Mouse (Mus musculus): ENCODE results near the gene Prkd2. TPM values are rescaled to one million over a fixed set of nuclear protein-coding genes. Genes with fewer than 3 reads are reported as not detected.
A peak's percentile ranks its signal among the peaks of the same experiment; 100 is the strongest.

The Prkd2 gene
- polyA plus RNA-seq, 1 experiment from 2014 or later = 5.0 TPM

DNA sequence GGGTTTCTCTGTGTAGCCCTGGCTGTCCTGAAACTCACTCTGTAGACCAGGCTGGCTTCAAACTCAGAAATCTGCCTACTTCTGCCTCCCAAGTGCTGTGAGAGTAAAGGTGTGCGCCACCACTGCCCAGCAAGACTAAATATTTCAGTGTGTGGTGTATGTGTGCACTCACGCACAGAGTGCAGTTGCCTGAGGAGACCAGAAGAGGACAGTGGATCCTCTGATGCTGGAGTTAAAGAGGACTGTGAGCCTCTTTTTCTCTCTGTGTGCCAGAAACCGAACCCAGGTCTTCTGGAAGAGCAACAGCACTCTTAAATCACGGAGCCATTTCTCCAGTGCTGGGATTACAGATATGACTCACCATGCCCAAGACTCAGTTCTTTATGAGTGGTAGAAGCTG, 30.7 kb downstream of the Prkd2 start:
- 92% methylated on average over 4 of the region's 4 CpGs for WGBS
- ATAC-seq (ENCODE audit: low FRiP score) = no peak
- H3K36me3 ChIP-seq = peaks cover 4% of the 10 kb centered on the region; the same call in 1 of the 2 replicates
- H3K27ac ChIP-seq (replicated peaks) = no peak overlapping the region
- H3K4me2 ChIP-seq = no peak overlapping the region
- peaks cover 51% of the 10 kb centered on the region for H3K4me1 ChIP-seq
- H3K4me3 ChIP-seq (replicated peaks) = no peak overlapping the region
- H3K9me3 ChIP-seq (replicated peaks) = no peaks in the 10 kb centered on the region
- no peaks in the 10 kb centered on the region for H3K27me3 ChIP-seq (replicated peaks)
- no peak overlapping the region for H3K9ac ChIP-seq (replicated peaks)

- Histone ChIP-seq H3K27me3 (replicated peaks) (no peaks in the 10 kb centered on the region), H3K4me3 (replicated peaks) (peak overlapping the region; percentile 81), H3K4me2 (peak overlapping the region; percentile 76), H3K4me1 (peaks cover 49% of the 10 kb centered on the region), H3K27ac (replicated peaks) (peak overlapping the region; percentile 79), H3K36me3 (peaks cover 6% of the 10 kb centered on the region; the same call in 1 of the 2 replicates), H3K9ac (replicated peaks) (no peak overlapping the region; the same call in 1 of the 2 replicates), H3K9me3 (replicated peaks) (no peaks in the 10 kb centered on the region)
- 5% methylated on average over 17 of the region's 17 CpGs for WGBS
- no peak for ATAC-seq (ENCODE audit: low FRiP score)
Observed at GRCm38 (mm10) chr7:16874190-16874589, 31.5 kb downstream of the Prkd2 start.

- peak overlapping the region; percentile 81 for H3K4me3 ChIP-seq (replicated peaks)
- ATAC-seq (ENCODE audit: low FRiP score) = peak; percentile 95
- WGBS = 1% methylated on average over 33 of the region's 33 CpGs
- H3K27ac ChIP-seq (replicated peaks) = peak overlapping the region; percentile 87
- H3K36me3 ChIP-seq = peaks cover 8% of the 10 kb centered on the region; the same call in 1 of the 2 replicates
- H3K4me2 ChIP-seq = peak overlapping the region; percentile 76
- peak overlapping the region; percentile 88 for H3K9ac ChIP-seq (replicated peaks)
- no peaks in the 10 kb centered on the region for H3K9me3 ChIP-seq (replicated peaks)
- no peaks in the 10 kb centered on the region for H3K27me3 ChIP-seq (replicated peaks)
- peaks cover 44% of the 10 kb centered on the region for H3K4me1 ChIP-seq
Observed at GRCm38 (mm10) chr7:16874756-16875309, 32.1 kb downstream of the Prkd2 start.

DNA sequence AGATGAGACGGTGACA, 32.4 kb downstream of the Prkd2 start, which contains the start of gene Dact3:
Gene Dact3, plus strand, starts transcription at position 8 of the 16 bp plus-strand sequence.
- H3K9me3 ChIP-seq (replicated peaks) = no peaks in the 10 kb centered on the region
- H3K4me2 ChIP-seq = peak within 1 kb of the TSS; percentile 76
- H3K27ac ChIP-seq (replicated peaks) = peak within 1 kb of the TSS; percentile 87
- no peaks in the 10 kb centered on the region for H3K27me3 ChIP-seq (replicated peaks)
- peak within 1 kb of the TSS; percentile 81 for H3K4me3 ChIP-seq (replicated peaks)
- 0% methylated on average over 1 of the region's 1 CpGs for WGBS
- ATAC-seq (ENCODE audit: low FRiP score) = no peak
- peaks cover 8% of the 10 kb centered on the region; the same call in 1 of the 2 replicates for H3K36me3 ChIP-seq
- peak within 1 kb of the TSS; percentile 88 for H3K9ac ChIP-seq (replicated peaks)
- H3K4me1 ChIP-seq = peaks cover 44% of the 10 kb centered on the region

GRCm38 (mm10) chr7:16875326-16875725, 32.6 kb downstream of the Prkd2 start:
- H3K9ac ChIP-seq (replicated peaks) = peak overlapping the region; percentile 88
- H3K36me3 ChIP-seq = peaks cover 8% of the 10 kb centered on the region; the same call in 1 of the 2 replicates
- no peaks in the 10 kb centered on the region for H3K9me3 ChIP-seq (replicated peaks)
- peak; percentile 51 for ATAC-seq (ENCODE audit: low FRiP score)
- peak overlapping the region; percentile 76 for H3K4me2 ChIP-seq
- H3K4me1 ChIP-seq = peaks cover 44% of the 10 kb centered on the region
- H3K27ac ChIP-seq (replicated peaks) = peak overlapping the region; percentile 87
- under 1% methylated on average over 36 of the region's 42 CpGs for WGBS
- H3K27me3 ChIP-seq (replicated peaks) = no peaks in the 10 kb centered on the region
- H3K4me3 ChIP-seq (replicated peaks) = peak overlapping the region; percentile 81

- peaks cover 46% of the 10 kb centered on the region for H3K4me1 ChIP-seq
- H3K9ac ChIP-seq (replicated peaks) = peak overlapping the region; percentile 88
- H3K4me2 ChIP-seq = peak overlapping the region; percentile 76
- H3K27ac ChIP-seq (replicated peaks) = peak overlapping the region; percentile 87
- peak overlapping the region; percentile 81 for H3K4me3 ChIP-seq (replicated peaks)
- ATAC-seq (ENCODE audit: low FRiP score) = no peak
- peaks cover 8% of the 10 kb centered on the region; the same call in 1 of the 2 replicates for H3K36me3 ChIP-seq
- H3K9me3 ChIP-seq (replicated peaks) = no peaks in the 10 kb centered on the region
- 8% methylated on average over 11 of the region's 11 CpGs for WGBS
- H3K27me3 ChIP-seq (replicated peaks) = no peaks in the 10 kb centered on the region
Observed at GRCm38 (mm10) chr7:16876006-16876405, 33.3 kb downstream of the Prkd2 start.

DNA sequence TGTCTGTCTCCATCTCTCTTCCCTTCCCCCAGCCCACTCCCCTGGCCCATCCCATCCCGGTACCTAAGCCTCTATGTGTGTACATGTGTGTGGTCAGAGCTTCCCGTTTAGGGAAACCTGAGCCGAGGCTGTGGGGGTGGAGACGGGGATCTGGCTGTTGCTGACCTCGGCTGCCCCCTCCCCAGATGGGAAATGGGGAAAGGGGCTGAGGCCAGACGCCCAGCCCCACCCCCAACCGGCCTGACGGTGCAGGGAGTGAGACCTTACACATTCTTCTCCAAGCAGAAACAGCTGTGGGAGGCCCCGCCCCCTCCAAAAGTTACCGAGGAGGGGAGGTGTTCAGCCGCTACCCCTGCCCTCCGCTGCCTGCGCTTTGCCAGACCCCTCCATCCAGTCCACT, 33.9 kb downstream of the Prkd2 start:
- Histone ChIP-seq H3K27ac (replicated peaks) (peak overlapping the region; percentile 87; the same call in 1 of the 2 replicates), H3K4me3 (replicated peaks) (peak overlapping the region; percentile 81), H3K9ac (replicated peaks) (peak overlapping the region; percentile 88), H3K36me3 (peaks cover 6% of the 10 kb centered on the region; the same call in 1 of the 2 replicates), H3K27me3 (replicated peaks) (no peaks in the 10 kb centered on the region), H3K9me3 (replicated peaks) (no peaks in the 10 kb centered on the region), H3K4me2 (peak overlapping the region; percentile 76), H3K4me1 (peaks cover 46% of the 10 kb centered on the region)
- ATAC-seq (ENCODE audit: low FRiP score) = no peak
- WGBS = 12% methylated on average over 13 of the region's 13 CpGs

DNA sequence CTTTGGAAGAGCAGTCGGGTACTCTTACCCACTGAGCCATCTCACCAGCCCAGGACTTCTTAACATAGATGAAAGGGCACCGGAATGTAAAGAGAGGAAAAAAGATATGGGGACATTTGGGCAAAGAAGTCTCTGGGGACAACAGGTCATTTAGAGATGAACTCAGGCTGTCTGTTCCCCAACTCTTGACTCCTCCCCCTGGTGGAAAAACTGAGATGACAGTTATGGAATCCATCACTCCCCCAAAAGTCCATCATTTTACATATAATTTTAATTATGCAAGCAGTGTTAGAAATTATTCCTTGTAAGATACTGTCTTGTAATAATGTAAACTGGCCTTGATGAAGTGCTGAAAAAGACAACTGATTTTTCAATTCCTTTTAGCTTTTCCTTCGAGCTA, 35.0 kb downstream of the Prkd2 start:
- H3K9ac ChIP-seq (replicated peaks) = no peak overlapping the region
- no peak for ATAC-seq (ENCODE audit: low FRiP score)
- H3K4me2 ChIP-seq = no peak overlapping the region
- WGBS = 88% methylated on average over 3 of the region's 3 CpGs
- no peak overlapping the region for H3K4me3 ChIP-seq (replicated peaks)
- H3K36me3 ChIP-seq = peaks cover 8% of the 10 kb centered on the region; the same call in 1 of the 2 replicates
- no peak overlapping the region for H3K27ac ChIP-seq (replicated peaks)
- no peaks in the 10 kb centered on the region for H3K27me3 ChIP-seq (replicated peaks)
- H3K4me1 ChIP-seq = peaks cover 41% of the 10 kb centered on the region
- no peaks in the 10 kb centered on the region for H3K9me3 ChIP-seq (replicated peaks)

- H3K4me1 ChIP-seq = peaks cover 28% of the 10 kb centered on the region
- 20% methylated on average over 9 of the region's 9 CpGs for WGBS
- peaks cover 21% of the 10 kb centered on the region for H3K27me3 ChIP-seq (replicated peaks)
- H3K9ac ChIP-seq (replicated peaks) = no peak overlapping the region
- H3K9me3 ChIP-seq (replicated peaks) = no peaks in the 10 kb centered on the region
- H3K4me3 ChIP-seq (replicated peaks) = no peak overlapping the region
- peaks cover 20% of the 10 kb centered on the region for H3K36me3 ChIP-seq
- H3K4me2 ChIP-seq = no peak overlapping the region; the same call in 1 of the 2 replicates
- H3K27ac ChIP-seq (replicated peaks) = no peak overlapping the region
- ATAC-seq (ENCODE audit: low FRiP score) = no peak
Observed at GRCm38 (mm10) chr7:16879796-16880547, 37.3 kb downstream of the Prkd2 start.

- no peak overlapping the region for H3K9ac ChIP-seq (replicated peaks)
- H3K4me1 ChIP-seq = peaks cover 26% of the 10 kb centered on the region
- H3K4me3 ChIP-seq (replicated peaks) = no peak overlapping the region
- no peak for ATAC-seq (ENCODE audit: low FRiP score)
- H3K27ac ChIP-seq (replicated peaks) = no peak overlapping the region
- no peak overlapping the region for H3K4me2 ChIP-seq
- H3K9me3 ChIP-seq (replicated peaks) = no peaks in the 10 kb centered on the region
- peaks cover 27% of the 10 kb centered on the region for H3K27me3 ChIP-seq (replicated peaks)
- 13% methylated on average over 5 of the region's 5 CpGs for WGBS
- peaks cover 26% of the 10 kb centered on the region for H3K36me3 ChIP-seq
Observed at GRCm38 (mm10) chr7:16880615-16881014, 37.9 kb downstream of the Prkd2 start.

DNA sequence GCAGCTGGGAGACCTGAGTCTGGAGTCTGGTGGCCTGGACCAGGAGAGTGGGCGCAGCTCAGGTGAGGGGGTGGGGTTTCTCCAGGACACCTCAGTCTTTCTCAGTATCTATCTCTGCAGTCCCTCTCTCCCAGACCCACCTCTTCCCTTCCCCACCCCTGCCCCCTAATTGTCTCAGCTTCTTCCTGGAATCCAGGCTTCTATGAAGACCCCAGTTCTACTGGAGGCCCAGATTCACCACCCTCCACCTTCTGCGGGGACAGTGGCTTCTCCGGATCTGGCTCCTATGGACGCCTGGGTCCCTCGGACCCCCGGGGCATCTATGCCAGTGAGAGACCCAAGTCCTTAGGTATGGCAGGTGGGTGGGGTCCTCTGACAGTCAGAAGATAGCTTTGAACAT, 40.5 kb downstream of the Prkd2 start:
- Histone ChIP-seq H3K4me1 (peaks cover 8% of the 10 kb centered on the region; the same call in 1 of the 2 replicates), H3K27me3 (replicated peaks) (peaks cover 39% of the 10 kb centered on the region), H3K4me2 (no peak overlapping the region), H3K27ac (replicated peaks) (no peak overlapping the region), H3K9me3 (replicated peaks) (no peaks in the 10 kb centered on the region), H3K36me3 (peaks cover 44% of the 10 kb centered on the region), H3K4me3 (replicated peaks) (no peak overlapping the region), H3K9ac (replicated peaks) (no peak overlapping the region)
- ATAC-seq (ENCODE audit: low FRiP score) = no peak
- WGBS = 94% methylated on average over 6 of the region's 6 CpGs

GRCm38 (mm10) chr7:16884334-16884733, 41.6 kb downstream of the Prkd2 start:
- H3K4me1 ChIP-seq = peaks cover 8% of the 10 kb centered on the region; the same call in 1 of the 2 replicates
- ATAC-seq (ENCODE audit: low FRiP score) = no peak
- peaks cover 41% of the 10 kb centered on the region for H3K36me3 ChIP-seq
- no peaks in the 10 kb centered on the region for H3K9me3 ChIP-seq (replicated peaks)
- WGBS = 68% methylated on average over 4 of the region's 4 CpGs
- no peak overlapping the region for H3K9ac ChIP-seq (replicated peaks)
- H3K27ac ChIP-seq (replicated peaks) = no peak overlapping the region
- peaks cover 39% of the 10 kb centered on the region for H3K27me3 ChIP-seq (replicated peaks)
- H3K4me2 ChIP-seq = no peak overlapping the region
- H3K4me3 ChIP-seq (replicated peaks) = no peak overlapping the region

Data from neural tube, embryonic 15.5 days (tissue).